Mouse (Mus musculus) hindbrain, embryonic 14.5 days (tissue): Measurements from ENCODE around the gene Tacc2. TPM values are rescaled to one million over a fixed set of nuclear protein-coding genes. Genes with fewer than 3 reads are reported as not detected.

ENCODE experiments used
- ATAC-seq: fragments of 200-750 bp; cut with Nextera tagmentation; 2 replicates; pipeline ENCODE4 v1.8.0; 2017; ENCODE audit warnings: moderate number of reproducible peaks, mild to moderate bottlenecking, moderate TSS enrichment, moderate library complexity; ENCODE audit not compliant: low FRiP score
- DNase-seq: peaks from one replicate; pipeline ENCODE4 v3.0.0-alpha.2; 2015; ENCODE audit warnings: low spot score
- H3K27ac ChIP-seq: fragments of 300-500 bp; sonication (generic); 2 replicates; pipeline ENCODE4 v1.5.1; 2014; ENCODE audit warnings: mild to moderate bottlenecking, moderate library complexity
- H3K27me3 ChIP-seq: fragments of 300-500 bp; sonication (generic); 2 replicates; pipeline ENCODE4 v1.6.1; 2014; ENCODE audit warnings: mild to moderate bottlenecking, low read length, mixed read lengths; ENCODE audit not compliant: control insufficient read depth, insufficient read depth
- H3K36me3 ChIP-seq: fragments of 300-500 bp; sonication (generic); replicated peaks from 2 replicates; pipeline ENCODE4 v1.6.1; 2014; ENCODE audit not compliant: control insufficient read depth, insufficient read depth
- H3K4me1 ChIP-seq: fragments of 300-500 bp; sonication (generic); replicated peaks from 2 replicates; pipeline ENCODE4 v1.6.1; 2014; ENCODE audit warnings: antibody characterized with exemption, low read length, mixed read lengths; ENCODE audit not compliant: control insufficient read depth, insufficient read depth
- H3K4me2 ChIP-seq: fragments of 300-500 bp; sonication (generic); replicated peaks from 2 replicates; pipeline ENCODE4 v1.6.1; 2014; ENCODE audit warnings: mild to moderate bottlenecking, moderate library complexity
- H3K4me3 ChIP-seq: fragments of 300-500 bp; sonication (generic); replicated peaks from 2 replicates; pipeline ENCODE4 v1.5.1; 2014; ENCODE audit warnings: mild to moderate bottlenecking, low read length
- H3K9ac ChIP-seq: fragments of 300-500 bp; sonication (generic); 2 replicates; pipeline ENCODE4 v1.6.1; 2014
- H3K9me3 ChIP-seq: fragments of 300-500 bp; sonication (generic); 2 replicates; pipeline ENCODE4 v1.6.1; 2016; ENCODE audit warnings: low read length; ENCODE audit not compliant: control insufficient read depth
- WGBS: fragments of 180-500 bp; shearing (Covaris S2); extraction: QIAGEN DNeasy Blood & Tissue Kit; methylation state at CpG from one replicate; pipeline ENCODE4 v1.1.7; 2014; 5-methylcytosine and 5-hydroxymethylcytosine counted together
- polyA plus RNA-seq: library from polyadenylated mRNA; unstranded; fragments of >200 nt; fragmentation: Nextera tagmentation; extraction: Ambion mirVana; gene quantifications from 2 replicates; pipeline ENCODE4 v1.2.1, GENCODE M21; 2014

The Tacc2 gene
- polyA plus RNA-seq, 1 experiment from 2014 or later = 58.9 TPM

GRCm38 (mm10) chr7:130648061-130648460 lies 70.8 kb downstream of the Tacc2 start:
- DNase-seq = no peak
- ATAC-seq = no peak
- Histone ChIP-seq H3K27me3 (no peaks in the 10 kb centered on the region; the same call in 1 of the 2 replicates), H3K36me3 (no peaks in the 10 kb centered on the region), H3K4me1 (peaks cover 14% of the 10 kb centered on the region), H3K27ac (no peak overlapping the region), H3K9me3 (no peaks in the 10 kb centered on the region), H3K4me3 (no peak overlapping the region), H3K9ac (no peak overlapping the region), H3K4me2 (peak overlapping the region; percentile 99; the same call in 1 of the 2 replicates)
- 68% methylated on average over 4 of the region's 4 CpGs for WGBS

GRCm38 (mm10) chr7:130649257-130649656 lies 72.0 kb downstream of the Tacc2 start:
- H3K9me3 ChIP-seq = no peaks in the 10 kb centered on the region
- no peak overlapping the region for H3K27ac ChIP-seq
- H3K9ac ChIP-seq = no peak overlapping the region
- H3K27me3 ChIP-seq = no peaks in the 10 kb centered on the region; the same call in 1 of the 2 replicates
- WGBS = 31% methylated on average over 7 of the region's 7 CpGs
- H3K4me1 ChIP-seq = peaks cover 20% of the 10 kb centered on the region
- no peaks in the 10 kb centered on the region for H3K36me3 ChIP-seq
- ATAC-seq (no peak), DNase-seq (no peak)
- H3K4me2 ChIP-seq = no peak overlapping the region
- no peak overlapping the region for H3K4me3 ChIP-seq

- H3K4me1 ChIP-seq = peaks cover 20% of the 10 kb centered on the region
- H3K9ac ChIP-seq = no peak overlapping the region
- H3K36me3 ChIP-seq = no peaks in the 10 kb centered on the region
- no peaks in the 10 kb centered on the region for H3K27me3 ChIP-seq
- ATAC-seq (no peak), DNase-seq (no peak)
- H3K4me3 ChIP-seq = no peak overlapping the region
- no peak overlapping the region for H3K27ac ChIP-seq
- WGBS = 86% methylated on average over 5 of the region's 5 CpGs
- H3K4me2 ChIP-seq = no peak overlapping the region
- H3K9me3 ChIP-seq = no peaks in the 10 kb centered on the region
These were observed 73.4 kb downstream of the Tacc2 start for GRCm38 (mm10) chr7:130650621-130651020.

GRCm38 (mm10) chr7:130653036-130653555 lies 75.9 kb downstream of the Tacc2 start:
- 52% methylated on average over 6 of the region's 6 CpGs for WGBS
- Histone ChIP-seq H3K9me3 (no peaks in the 10 kb centered on the region), H3K4me2 (no peak overlapping the region), H3K4me1 (peaks cover 9% of the 10 kb centered on the region; the same call in 1 of the 2 replicates), H3K36me3 (no peaks in the 10 kb centered on the region), H3K27me3 (no peaks in the 10 kb centered on the region), H3K4me3 (no peak overlapping the region), H3K9ac (no peak overlapping the region), H3K27ac (no peak overlapping the region)
- ATAC-seq (no peak), DNase-seq (no peak)

GRCm38 (mm10) chr7:130654562-130654961 lies 77.3 kb downstream of the Tacc2 start:
- no peak overlapping the region for H3K9ac ChIP-seq
- H3K27me3 ChIP-seq = no peaks in the 10 kb centered on the region
- no peak overlapping the region for H3K4me2 ChIP-seq
- H3K27ac ChIP-seq = no peak overlapping the region
- 79% methylated on average over 2 of the region's 2 CpGs for WGBS
- no peak for DNase-seq
- ATAC-seq = no peak
- H3K4me3 ChIP-seq = no peak overlapping the region
- H3K9me3 ChIP-seq = no peaks in the 10 kb centered on the region
- no peaks in the 10 kb centered on the region for H3K36me3 ChIP-seq
- H3K4me1 ChIP-seq = 0 out of 2 replicates have a peak, but pooled peaks cover 9% of the 10 kb centered on the region

- Histone ChIP-seq H3K9me3 (no peaks in the 10 kb centered on the region), H3K9ac (no peak overlapping the region), H3K4me1 (0 out of 2 replicates have a peak, but pooled peaks cover 9% of the 10 kb centered on the region), H3K27me3 (no peaks in the 10 kb centered on the region), H3K4me2 (no peak overlapping the region), H3K36me3 (no peaks in the 10 kb centered on the region), H3K27ac (no peak overlapping the region), H3K4me3 (no peak overlapping the region)
- WGBS = 93% methylated on average over 8 of the region's 8 CpGs
- ATAC-seq (no peak), DNase-seq (no peak)
These were observed 79.7 kb downstream of the Tacc2 start for GRCm38 (mm10) chr7:130656965-130657364.

- Histone ChIP-seq H3K9ac (no peak overlapping the region), H3K9me3 (no peaks in the 10 kb centered on the region), H3K4me2 (no peak overlapping the region), H3K27ac (no peak overlapping the region), H3K36me3 (no peaks in the 10 kb centered on the region), H3K4me1 (0 out of 2 replicates have a peak, but pooled peaks cover 13% of the 10 kb centered on the region), H3K27me3 (no peaks in the 10 kb centered on the region), H3K4me3 (no peak overlapping the region)
- DNase-seq (no peak), ATAC-seq (no peak)
- WGBS = 85% methylated on average over 13 of the region's 13 CpGs
These were observed 80.5 kb downstream of the Tacc2 start for GRCm38 (mm10) chr7:130657751-130658150.

GRCm38 (mm10) chr7:130659129-130659528 lies 81.9 kb downstream of the Tacc2 start:
- H3K4me1 ChIP-seq = 0 out of 2 replicates have a peak, but pooled peaks cover 4% of the 10 kb centered on the region
- ATAC-seq = no peak
- DNase-seq = no peak
- 0 out of 2 replicates have a peak, but pooled peaks cover 3% of the 10 kb centered on the region for H3K9me3 ChIP-seq
- no peak overlapping the region for H3K27ac ChIP-seq
- no peak overlapping the region for H3K4me3 ChIP-seq
- no peaks in the 10 kb centered on the region for H3K27me3 ChIP-seq
- 90% methylated on average over 5 of the region's 5 CpGs for WGBS
- no peak overlapping the region for H3K4me2 ChIP-seq
- no peaks in the 10 kb centered on the region for H3K36me3 ChIP-seq
- H3K9ac ChIP-seq = no peak overlapping the region

- Histone ChIP-seq H3K9ac (no peak overlapping the region), H3K4me1 (0 out of 2 replicates have a peak, but pooled peaks cover 4% of the 10 kb centered on the region), H3K36me3 (no peaks in the 10 kb centered on the region), H3K27me3 (no peaks in the 10 kb centered on the region), H3K4me2 (no peak overlapping the region), H3K4me3 (no peak overlapping the region), H3K9me3 (0 out of 2 replicates have a peak, but pooled peaks cover 3% of the 10 kb centered on the region), H3K27ac (no peak overlapping the region)
- WGBS = 55% methylated on average over 5 of the region's 5 CpGs
- DNase-seq (no peak), ATAC-seq (no peak)
These were observed 85.0 kb downstream of the Tacc2 start for GRCm38 (mm10) chr7:130662250-130662649.
